Mouse (Mus musculus): ENCODE results near the gene Bcl11b. TPM values are rescaled to one million over a fixed set of nuclear protein-coding genes. Genes with fewer than 3 reads are reported as not detected.

Bcl11b gene
- total and polyA plus RNA-seq, 3 experiments: not detected

- Histone ChIP-seq H3K4me2 (ENCODE audit: insufficient read depth, low read depth, poor library complexity, severe bottlenecking) (no peak overlapping the region), H3K27ac (ENCODE audit: insufficient read depth, low read depth) (no peak overlapping the region), H3K27me3 (replicated peaks) (no peaks in the 10 kb centered on the region), H3K79me2 (replicated peaks; ENCODE audit: control insufficient read depth, extremely low read depth, insufficient read depth, poor library complexity, severe bottlenecking) (no peaks in the 10 kb centered on the region), H3K9me3 (replicated peaks; ENCODE audit: low read length) (peaks cover 81% of the 10 kb centered on the region), H3K36me3 (replicated peaks in 1 of 2; ENCODE audit: control insufficient read depth in 1 of 2, insufficient read depth in 1 of 2, low read length in 1 of 2) (no peaks in the 10 kb centered on the region), H3K4me3 (replicated peaks in 1 of 3; ENCODE audit: low read depth in 2 of 3, low read length in 2 of 3, poor library complexity in 1 of 3) (no peak overlapping the region), H3K4me1 (ENCODE audit: control insufficient read depth in 1 of 2, insufficient read depth in 2 of 2) (no peaks in the 10 kb centered on the region), H3K9ac (ENCODE audit: insufficient read depth, low read depth) (no peak overlapping the region)
- in situ Hi-C loops (cut with MboI; ENCODE audit: low pct_ligation_motif_present, low pct_unique_long_range_greater_than_20kb, low sequenced_read_pairs): no loop called here
- TF ChIP-seq MEF2A (IDR thresholded peaks at IDR 0.05; ENCODE audit: borderline replicate concordance, low read depth, low read length) (no peak), RAD21 (IDR thresholded peaks at IDR 0.05; ENCODE audit: low read depth, low read length) (no peak), MXI1 (IDR thresholded peaks at IDR 0.05; ENCODE audit: low read depth, low read length) (no peak), EP300 (IDR thresholded peaks at IDR 0.05; ENCODE audit: low read length) (no peak), NRF1 (IDR thresholded peaks at IDR 0.05; ENCODE audit: low read depth, low read length) (no peak), RCOR1 (conservative IDR thresholded peaks at IDR 0.05; ENCODE audit: low read depth, low read length) (no peak), USF2 (conservative IDR thresholded peaks at IDR 0.05; ENCODE audit: low read depth, low read length) (no peak), MAFK (IDR thresholded peaks at IDR 0.05; ENCODE audit: insufficient replicate concordance, low read length) (no peak), MYC (IDR thresholded peaks at IDR 0.05; ENCODE audit: low read depth, low read length) (no peak), ZMIZ1 (IDR thresholded peaks at IDR 0.05; ENCODE audit: low read depth, low read length) (no peak), GABPA (IDR thresholded peaks at IDR 0.05; ENCODE audit: insufficient replicate concordance, low read depth, low read length) (no peak), ELF1 (IDR thresholded peaks at IDR 0.05; ENCODE audit: low read depth, low read length) (no peak), E2F4 (IDR thresholded peaks at IDR 0.05; ENCODE audit: insufficient replicate concordance, low read depth, low read length) (no peak), PAX5 (IDR thresholded peaks at IDR 0.05; ENCODE audit: low read length) (no peak)
- no peak for DNase-seq (ENCODE audit: extremely low read depth)
- dilution Hi-C loops (cut with MboI; ENCODE audit: extremely low pct_ligation_motif_present, extremely low pct_unique_long_range_greater_than_20kb, low sequenced_read_pairs): no loop called here
These were observed 6.9 kb upstream of the Bcl11b start for GRCm38 (mm10) chr12:108010346-108010745.

GRCm38 (mm10) chr12:108009156-108009555, 5.8 kb upstream of the Bcl11b start:
- no peaks in the 10 kb centered on the region for H3K27me3 ChIP-seq (replicated peaks)
- H3K4me1 ChIP-seq (ENCODE audit: control insufficient read depth in 1 of 2, insufficient read depth in 2 of 2): no peaks in the 10 kb centered on the region
- no peak overlapping the region for H3K27ac ChIP-seq (ENCODE audit: insufficient read depth, low read depth)
- H3K9me3 ChIP-seq (replicated peaks; ENCODE audit: low read length): peaks cover 84% of the 10 kb centered on the region
- no peak for DNase-seq (ENCODE audit: extremely low read depth)
- no peaks in the 10 kb centered on the region for H3K79me2 ChIP-seq (replicated peaks; ENCODE audit: control insufficient read depth, extremely low read depth, insufficient read depth, poor library complexity, severe bottlenecking)
- no peak overlapping the region for H3K4me2 ChIP-seq (ENCODE audit: insufficient read depth, low read depth, poor library complexity, severe bottlenecking)
- in situ Hi-C loops (cut with MboI; ENCODE audit: low pct_ligation_motif_present, low pct_unique_long_range_greater_than_20kb, low sequenced_read_pairs): no loop called here
- TF ChIP-seq ELF1 (IDR thresholded peaks at IDR 0.05; ENCODE audit: low read depth, low read length) (no peak), MEF2A (IDR thresholded peaks at IDR 0.05; ENCODE audit: borderline replicate concordance, low read depth, low read length) (no peak), NRF1 (IDR thresholded peaks at IDR 0.05; ENCODE audit: low read depth, low read length) (no peak), PAX5 (IDR thresholded peaks at IDR 0.05; ENCODE audit: low read length) (no peak), CHD1 (IDR thresholded peaks at IDR 0.05; ENCODE audit: low read depth, low read length) (no peak), UBTF (IDR thresholded peaks at IDR 0.05; ENCODE audit: low read depth, low read length) (no peak), CHD2 (IDR thresholded peaks at IDR 0.05; ENCODE audit: low read length) (no peak), RCOR1 (conservative IDR thresholded peaks at IDR 0.05; ENCODE audit: low read depth, low read length) (no peak), HCFC1 (IDR thresholded peaks at IDR 0.05; ENCODE audit: low read depth, low read length) (no peak)
- H3K9ac ChIP-seq (ENCODE audit: insufficient read depth, low read depth): no peak overlapping the region
- H3K4me3 ChIP-seq (replicated peaks in 1 of 3; ENCODE audit: low read depth in 2 of 3, low read length in 2 of 3, poor library complexity in 1 of 3): no peak overlapping the region
- dilution Hi-C loops (cut with MboI; ENCODE audit: extremely low pct_ligation_motif_present, extremely low pct_unique_long_range_greater_than_20kb, low sequenced_read_pairs): no loop called here
- no peaks in the 10 kb centered on the region for H3K36me3 ChIP-seq (replicated peaks in 1 of 2; ENCODE audit: control insufficient read depth in 1 of 2, insufficient read depth in 1 of 2, low read length in 1 of 2)
